Comparison of ENCODE assay signal across 8 mouse cellular contexts in the genomic region with DNA sequence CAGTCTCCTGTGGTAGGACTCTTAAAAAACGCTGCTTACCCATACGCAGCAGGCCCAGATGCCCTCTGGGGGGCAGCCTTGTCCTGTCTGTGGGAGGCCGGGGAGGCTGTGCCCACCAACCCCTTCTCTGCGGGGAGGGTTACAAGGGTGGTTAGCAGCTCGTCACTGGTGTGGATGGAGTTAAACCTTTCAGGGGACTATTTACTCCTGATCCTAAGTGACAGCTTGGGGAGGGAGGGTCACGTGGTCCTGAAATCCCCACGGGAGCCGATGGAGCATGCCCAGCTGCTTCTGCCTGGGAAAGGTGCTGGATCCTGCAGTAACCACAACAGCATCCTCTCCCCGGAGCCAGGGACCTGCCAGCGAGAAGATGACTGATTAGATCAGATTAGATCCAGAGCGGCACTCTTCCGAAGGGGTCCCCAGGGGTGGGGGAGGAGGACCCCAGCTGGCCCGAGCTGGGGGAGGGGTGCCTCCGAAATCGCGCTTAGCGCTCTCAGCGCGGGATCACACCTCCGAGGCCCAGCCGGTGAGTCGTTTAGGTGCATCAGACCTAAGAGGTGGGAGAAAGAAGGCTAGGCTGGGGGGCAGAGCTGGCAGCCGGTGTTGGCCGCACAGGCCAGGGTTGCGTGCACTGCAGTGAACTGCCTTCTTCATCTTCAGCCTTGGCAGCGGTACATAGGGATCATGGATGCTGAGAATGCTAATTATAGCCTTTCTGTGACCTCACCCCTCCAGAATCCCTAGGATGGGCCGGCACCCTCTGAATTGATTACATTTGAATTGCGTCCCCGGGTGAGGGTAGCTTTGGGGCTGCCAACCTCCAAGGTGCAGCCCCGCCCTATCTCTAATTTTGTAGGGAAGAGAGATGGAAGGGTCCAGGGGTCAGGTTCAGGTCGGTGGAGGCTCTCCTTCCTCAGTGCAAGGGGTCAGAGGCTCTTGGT. TPM values are rescaled to one million over a fixed set of nuclear protein-coding genes. Genes with fewer than 3 reads are reported as not detected.
DNase-seq lines count a peak whose midpoint lies in the region; ATAC-seq and TF ChIP-seq lines count a peak whose summit lies in the region.

No protein-coding gene starts in this region.

- ATAC-seq in G1E (ENCODE audit: extremely low read depth, insufficient number of reproducible peaks, low FRiP score, poor library complexity, severe bottlenecking): no peak
- ATAC-seq in forebrain, postnatal 0 days: peak; percentile 85

- 0 out of 2 replicates have a peak, but pooled peaks have one; percentile 6 for TF ChIP-seq CTCF in G1E (IDR thresholded peaks at IDR 0.05; ENCODE audit: low read depth, low read length)
- TF ChIP-seq CTCF in forebrain, postnatal 0 days (IDR thresholded peaks at IDR 0.05; ENCODE audit: low read depth): peak; percentile 95
- TF ChIP-seq CTCF in lung, adult 2 months (IDR thresholded peaks at IDR 0.05; ENCODE audit: insufficient read depth, low read length): peak; percentile 75

- H3K4me1 ChIP-seq in G1E (ENCODE audit: insufficient read depth, low read depth, low read length): peaks cover 2% of the 10 kb centered on the region; the same call in 1 of the 2 replicates
- peaks cover 14% of the 10 kb centered on the region for H3K4me1 ChIP-seq in forebrain, postnatal 0 days (ENCODE audit: insufficient read depth)
- H3K4me1 ChIP-seq in lung, adult 2 months (ENCODE audit: control insufficient read depth, insufficient read depth, low read length): peaks cover 6% of the 10 kb centered on the region; the same call in 1 of the 2 replicates

- no peak overlapping the region for H3K4me3 ChIP-seq in G1E (ENCODE audit: low read depth, low read length)
- peak overlapping the region; percentile 49 for H3K4me3 ChIP-seq in forebrain, postnatal 0 days (ENCODE audit: low read depth, low read length)
- H3K4me3 ChIP-seq in lung, adult 2 months (replicated peaks; ENCODE audit: extremely low read depth, low read depth, low read length): peak overlapping the region; percentile 11

- H3K4me2 ChIP-seq in forebrain, postnatal 0 days (ENCODE audit: low read depth): peak overlapping the region; percentile 67

- peak overlapping the region; percentile 67 for H3K9ac ChIP-seq in forebrain, postnatal 0 days

- TF ChIP-seq POLR2A in lung, adult 2 months (IDR thresholded peaks at IDR 0.05; ENCODE audit: borderline replicate concordance, extremely low read depth, low read depth, low read length): no peak

- intact Hi-C loops in heart, postnatal 36 days (cut with DNase I): loop anchor here (1.0 to 2.0 kb wide), 3 partner anchors 45 to 126 kb away; no protein-coding TSS in a partner anchor

- WGBS in forebrain, postnatal 0 days: under 1% methylated on average over 31 of the region's 31 CpGs
- WGBS in lung, adult 2 months: 2% methylated on average over 31 of the region's 31 CpGs

- no peak for DNase-seq in G1E (ENCODE audit: low spot score)
- DNase-seq in cerebellum, adult 11-12 months: peak; percentile 80
- DNase-seq in forebrain, postnatal 0 days: peak; percentile 91
- DNase-seq in heart, postnatal 36 days: peak; percentile 77
- peak; percentile 79 to 88 for DNase-seq in layer of hippocampus, adult 8-10 months (ENCODE audit: low spot score in 2 of 2)
- peak; percentile 56 for DNase-seq in lung, adult 2 months
- DNase-seq in ovary, postnatal 36 days (ENCODE audit: low spot score): peak; percentile 67
- peak; percentile 92 for DNase-seq in thymus, postnatal 4 days

- peak overlapping the region; percentile 79 for H3K27ac ChIP-seq in forebrain, postnatal 0 days (ENCODE audit: low read depth, low read length)

- H3K27me3 ChIP-seq in G1E (ENCODE audit: insufficient read depth, low read length): peaks cover 54% of the 10 kb centered on the region
- H3K27me3 ChIP-seq in forebrain, postnatal 0 days (ENCODE audit: insufficient read depth, low read length): no peaks in the 10 kb centered on the region

- no peaks in the 10 kb centered on the region for H3K36me3 ChIP-seq in G1E (replicated peaks)
- no peaks in the 10 kb centered on the region for H3K36me3 ChIP-seq in forebrain, postnatal 0 days (ENCODE audit: insufficient read depth)

- H3K9me3 ChIP-seq in G1E (replicated peaks): no peaks in the 10 kb centered on the region
- H3K9me3 ChIP-seq in forebrain, postnatal 0 days (ENCODE audit: low read length): no peaks in the 10 kb centered on the region

RNA-seq across cellular contexts. Expression of a gene that starts 17.3 kb away (rescaled TPM):
- total RNA-seq in G1E (2014; fragmentation: Nextera tagmentation) (not detected in 2 replicates), G1E (2017) (0.17 and 0.38 TPM in 2 replicates)
- polyA plus RNA-seq in G1E (2012): 0.02 and 0.07 TPM in 2 replicates
- 23.2 and 28.6 TPM in 2 replicates for total RNA-seq in forebrain, postnatal 0 days (2014; rRNA removed)
- polyA plus RNA-seq in forebrain, postnatal 0 days (2015; fragmentation: Nextera tagmentation; extraction: Ambion mirVana): 3.4 and 5.7 TPM in 2 replicates
- total RNA-seq in heart, postnatal 36 days (2021): 10 to 100 TPM; 64.2 to 79.7 TPM
- total RNA-seq in layer of hippocampus, adult 8-10 months (2022): 10 to 100 TPM; 61.6 to 69.8 (median 62.7) TPM
- 38.4 and 39.4 TPM in 2 replicates for polyA plus RNA-seq in lung, adult 2 months (2012; rRNA removed)

RNA-seq across cellular contexts. Expression of a gene that starts 50.4 kb away (rescaled TPM):
- total RNA-seq in G1E (2014; fragmentation: Nextera tagmentation) (100 and 105 TPM in 2 replicates), G1E (2017) (105 and 131 TPM in 2 replicates)
- 35.3 and 38.6 TPM in 2 replicates for polyA plus RNA-seq in G1E (2012)
- total RNA-seq in forebrain, postnatal 0 days (2014; rRNA removed): 35.0 and 49.5 TPM in 2 replicates
- polyA plus RNA-seq in forebrain, postnatal 0 days (2015; fragmentation: Nextera tagmentation; extraction: Ambion mirVana): 13.9 and 18.7 TPM in 2 replicates
- total RNA-seq in heart, postnatal 36 days (2021): 10 to 100 TPM; 24.1 to 26.0 TPM
- total RNA-seq in layer of hippocampus, adult 8-10 months (2022): 10 to 100 TPM; 39.6 to 47.7 (median 43.0) TPM
- polyA plus RNA-seq in lung, adult 2 months (2012; rRNA removed): 24.2 and 26.5 TPM in 2 replicates

Comparison
In these comparisons a context has a peak if more than half of its experiments do, and no peak if none do; other contexts are left out.
1. CTCF ChIP-seq: peak in every context shown above with its lines; median percentile 95 in forebrain, postnatal 0 days; 75 in lung, adult 2 months; 6 in G1E.
2. RNA of a gene that starts 17.3 kb away (total RNA-seq): 64.2 to 79.7 TPM in heart, postnatal 36 days, 61.6 to 69.8 TPM in layer of hippocampus, adult 8-10 months and 23.2 to 28.6 TPM in forebrain, postnatal 0 days; 0.17 to 0.38 TPM in G1E; every median in the first group is over 10 times any median in the second.